Mouse (Mus musculus): ENCODE results near the gene Clpx. TPM values are rescaled to one million over a fixed set of nuclear protein-coding genes. Genes with fewer than 3 reads are reported as not detected.

Gene Clpx
- total and polyA plus RNA-seq, 3 experiments = 31.1 to 45.6 (median 34.5) TPM

GRCm38 (mm10) chr9:65303586-65303985 is 9.5 kb downstream of the Clpx start:
- in situ Hi-C loops (cut with MboI; ENCODE audit: low pct_ligation_motif_present, low pct_unique_long_range_greater_than_20kb, low sequenced_read_pairs) = no loop called here

GRCm38 (mm10) chr9:65304300-65304699 is 10.2 kb downstream of the Clpx start:
- H3K36me3 ChIP-seq (replicated peaks in 1 of 2; ENCODE audit: control insufficient read depth in 1 of 2, insufficient read depth in 1 of 2, low read length in 1 of 2) = peaks cover 39 to 78% of the 10 kb centered on the region in 2 experiments
- in situ Hi-C loops (cut with MboI; ENCODE audit: low pct_ligation_motif_present, low pct_unique_long_range_greater_than_20kb, low sequenced_read_pairs) (no loop called here), dilution Hi-C loops (cut with MboI; ENCODE audit: extremely low pct_ligation_motif_present, extremely low pct_unique_long_range_greater_than_20kb, low sequenced_read_pairs) (no loop called here)
- no peak overlapping the region for H3K27ac ChIP-seq (ENCODE audit: insufficient read depth, low read depth)
- no peaks in the 10 kb centered on the region for H3K9me3 ChIP-seq (replicated peaks; ENCODE audit: low read length)
- no peak overlapping the region for H3K9ac ChIP-seq (ENCODE audit: insufficient read depth, low read depth)
- no peak overlapping the region for H3K4me3 ChIP-seq (replicated peaks in 1 of 3; ENCODE audit: low read depth in 2 of 3, low read length in 2 of 3, poor library complexity in 1 of 3)
- DNase-seq (ENCODE audit: extremely low read depth) = no peak
- peaks cover 3 to 5% of the 10 kb centered on the region in 2 experiments; a peak in 1 of 4 replicates for H3K4me1 ChIP-seq (ENCODE audit: control insufficient read depth in 1 of 2, insufficient read depth in 2 of 2)
- TF ChIP-seq CHD2 (IDR thresholded peaks at IDR 0.05; ENCODE audit: low read length) (no peak), POLR2AphosphoS2 (IDR thresholded peaks at IDR 0.05; ENCODE audit: low read depth, low read length) (no peak), TCF12 (IDR thresholded peaks at IDR 0.05; ENCODE audit: low read depth, low read length) (no peak), MEF2A (IDR thresholded peaks at IDR 0.05; ENCODE audit: borderline replicate concordance, low read depth, low read length) (no peak), BHLHE40 (IDR thresholded peaks at IDR 0.05; ENCODE audit: low read depth, low read length) (no peak), PAX5 (IDR thresholded peaks at IDR 0.05; ENCODE audit: low read length) (no peak), JUN (IDR thresholded peaks at IDR 0.05; ENCODE audit: insufficient read depth, low read depth, low read length) (no peak), ZNF384 (IDR thresholded peaks at IDR 0.05; ENCODE audit: low read depth, low read length) (no peak), ZKSCAN1 (IDR thresholded peaks at IDR 0.05; ENCODE audit: borderline replicate concordance, low read depth, low read length) (no peak), ETS1 (conservative IDR thresholded peaks at IDR 0.05; ENCODE audit: low read depth, low read length) (no peak), TBP (conservative IDR thresholded peaks at IDR 0.05; ENCODE audit: low read depth, low read length) (no peak)
- H3K27me3 ChIP-seq (replicated peaks) = no peaks in the 10 kb centered on the region
- H3K79me2 ChIP-seq (replicated peaks; ENCODE audit: control insufficient read depth, extremely low read depth, insufficient read depth, poor library complexity, severe bottlenecking) = no peaks in the 10 kb centered on the region
- H3K4me2 ChIP-seq (ENCODE audit: insufficient read depth, low read depth, poor library complexity, severe bottlenecking) = no peak overlapping the region

More at GRCm38 (mm10) chr9:65303586-65303985, 9.5 kb downstream of the Clpx start:
- H3K79me2 ChIP-seq (replicated peaks; ENCODE audit: control insufficient read depth, extremely low read depth, insufficient read depth, poor library complexity, severe bottlenecking) = no peaks in the 10 kb centered on the region
- H3K9ac ChIP-seq (ENCODE audit: insufficient read depth, low read depth) = no peak overlapping the region
- no peak overlapping the region for H3K27ac ChIP-seq (ENCODE audit: insufficient read depth, low read depth)
- dilution Hi-C loops (cut with MboI; ENCODE audit: extremely low pct_ligation_motif_present, extremely low pct_unique_long_range_greater_than_20kb, low sequenced_read_pairs) = no loop called here
- no peaks in the 10 kb centered on the region for H3K27me3 ChIP-seq (replicated peaks)
- TF ChIP-seq ELF1 (IDR thresholded peaks at IDR 0.05; ENCODE audit: low read depth, low read length) (no peak), CHD2 (IDR thresholded peaks at IDR 0.05; ENCODE audit: low read length) (no peak), EP300 (IDR thresholded peaks at IDR 0.05; ENCODE audit: low read length) (no peak), PAX5 (IDR thresholded peaks at IDR 0.05; ENCODE audit: low read length) (no peak), TCF12 (IDR thresholded peaks at IDR 0.05; ENCODE audit: low read depth, low read length) (no peak), MAZ (IDR thresholded peaks at IDR 0.05; ENCODE audit: low read depth, low read length) (no peak), IRF4 (IDR thresholded peaks at IDR 0.05; ENCODE audit: low read depth, low read length) (no peak), NRF1 (IDR thresholded peaks at IDR 0.05; ENCODE audit: low read depth, low read length) (no peak), RAD21 (IDR thresholded peaks at IDR 0.05; ENCODE audit: low read depth, low read length) (no peak), E2F4 (IDR thresholded peaks at IDR 0.05; ENCODE audit: insufficient replicate concordance, low read depth, low read length) (no peak), HCFC1 (IDR thresholded peaks at IDR 0.05; ENCODE audit: low read depth, low read length) (no peak), POLR2A (IDR thresholded peaks at IDR 0.05; ENCODE audit: low read depth, low read length) (no peak), TBP (conservative IDR thresholded peaks at IDR 0.05; ENCODE audit: low read depth, low read length) (no peak), MYC (IDR thresholded peaks at IDR 0.05; ENCODE audit: low read depth, low read length) (no peak), JUN (IDR thresholded peaks at IDR 0.05; ENCODE audit: insufficient read depth, low read depth, low read length) (no peak), ZKSCAN1 (IDR thresholded peaks at IDR 0.05; ENCODE audit: borderline replicate concordance, low read depth, low read length) (no peak), BHLHE40 (IDR thresholded peaks at IDR 0.05; ENCODE audit: low read depth, low read length) (no peak), RCOR1 (conservative IDR thresholded peaks at IDR 0.05; ENCODE audit: low read depth, low read length) (no peak)
- no peak overlapping the region for H3K4me2 ChIP-seq (ENCODE audit: insufficient read depth, low read depth, poor library complexity, severe bottlenecking)
- no peaks in the 10 kb centered on the region for H3K9me3 ChIP-seq (replicated peaks; ENCODE audit: low read length)
- DNase-seq (ENCODE audit: extremely low read depth) = no peak
- no peak overlapping the region for H3K4me3 ChIP-seq (replicated peaks in 1 of 3; ENCODE audit: low read depth in 2 of 3, low read length in 2 of 3, poor library complexity in 1 of 3)
- peaks cover 3 to 5% of the 10 kb centered on the region in 2 experiments; a peak in 1 of 4 replicates for H3K4me1 ChIP-seq (ENCODE audit: control insufficient read depth in 1 of 2, insufficient read depth in 2 of 2)
- H3K36me3 ChIP-seq (replicated peaks in 1 of 2; ENCODE audit: control insufficient read depth in 1 of 2, insufficient read depth in 1 of 2, low read length in 1 of 2) = peaks cover 34 to 78% of the 10 kb centered on the region in 2 experiments

Measured in CH12.LX (cell line).